Mouse (Mus musculus) left cerebral cortex, postnatal 25 days (tissue): Measurements from ENCODE around the gene Arhgap23. TPM values are rescaled to one million over a fixed set of nuclear protein-coding genes. Genes with fewer than 3 reads are reported as not detected.

Experiments
- DNase-seq, 2 experiments: peaks; one replicate each; pipeline ENCODE4 v3.0.0; 2022; ENCODE audit warnings: low spot score in 2 of 2, mixed read lengths in 1 of 2
- intact Hi-C: fragments of 180-260 bp; cut with DNase I; formaldehyde crosslinking; loops from one replicate; pipeline ENCODE4 v1.15.1; 2025
- total RNA-seq, 2 experiments: library from RNA; stranded (reverse); gene quantifications; 2 replicates each; pipeline ENCODE4 v1.2.3; 2021

The Arhgap23 gene
- total RNA-seq, 2 experiments from 2014 or later = 63.8 to 66.5 TPM

GRCm38 (mm10) chr11:97537580-97538089 lies 122.3 kb downstream of the Arhgap23 start:
- intact Hi-C loops = no loop called here
- no peak for DNase-seq

GRCm38 (mm10) chr11:97539622-97540021 lies 124.3 kb downstream of the Arhgap23 start:
- no peak for DNase-seq
- intact Hi-C loops = no loop called here

- DNase-seq = no peak
- intact Hi-C loops = no loop called here
Measured at GRCm38 (mm10) chr11:97540136-97540535, 124.8 kb downstream of the Arhgap23 start.

GRCm38 (mm10) chr11:97540604-97541003 lies 125.3 kb downstream of the Arhgap23 start:
- DNase-seq = peak in 1 of 2 experiments; percentile 53
- intact Hi-C loops = no loop called here

- intact Hi-C loops = no loop called here
- no peak for DNase-seq
Measured at GRCm38 (mm10) chr11:97542171-97543150, 127.1 kb downstream of the Arhgap23 start.

- peak in 1 of 2 experiments; percentile 62 for DNase-seq
- intact Hi-C loops = no loop called here
Measured at GRCm38 (mm10) chr11:97543181-97543733, 127.9 kb downstream of the Arhgap23 start.

- intact Hi-C loops = no loop called here
- DNase-seq = no peak
Measured at GRCm38 (mm10) chr11:97543883-97544282, 128.6 kb downstream of the Arhgap23 start.

GRCm38 (mm10) chr11:97545808-97546560 lies 130.7 kb downstream of the Arhgap23 start:
- intact Hi-C loops = no loop called here

GRCm38 (mm10) chr11:97546804-97547411 lies 131.6 kb downstream of the Arhgap23 start:
- DNase-seq = no peak
- intact Hi-C loops = no loop called here

More at GRCm38 (mm10) chr11:97545808-97546560, 130.7 kb downstream of the Arhgap23 start:
- no peak for DNase-seq

GRCm38 (mm10) chr11:97547957-97548706 lies 132.8 kb downstream of the Arhgap23 start:
- intact Hi-C loops = no loop called here
- DNase-seq = no peak

- intact Hi-C loops = no loop called here
- no peak for DNase-seq
Measured at GRCm38 (mm10) chr11:97548757-97549156, 133.4 kb downstream of the Arhgap23 start.

Other genes starting within 250 kb of the Arhgap23 start
- 100 to 1,000 TPM; 112 to 118 TPM for gene Kpnb1, start 227.7 kb upstream of the Arhgap23 start, total RNA-seq
- gene Npepps, start 134.9 kb upstream of the Arhgap23 start, total RNA-seq = 100 to 1,000 TPM; 133 to 134 TPM
- 10 to 100 TPM; 27.0 to 27.2 TPM for gene Mrpl45, start 99.8 kb upstream of the Arhgap23 start, total RNA-seq
- gene Gpr179, start 63.5 kb upstream of the Arhgap23 start, total RNA-seq = under 1 TPM; 0.18 to 0.43 TPM
- 10 to 100 TPM; 87.3 to 94.1 TPM for gene Socs7, start 53.0 kb upstream of the Arhgap23 start, total RNA-seq
- not detected for gene 4933428G20Rik, start 84.8 kb downstream of the Arhgap23 start, total RNA-seq
- gene Srcin1, start 160.7 kb downstream of the Arhgap23 start, total RNA-seq = 100 to 1,000 TPM; 323 to 339 TPM
- 10 to 100 TPM; 77.4 to 92.2 TPM for gene Epop, start 214.2 kb downstream of the Arhgap23 start, total RNA-seq
- 100 to 1,000 TPM; 105 to 121 TPM for gene Mllt6, start 247.9 kb downstream of the Arhgap23 start, total RNA-seq